Mouse (Mus musculus): ENCODE data around the gene Calhm3. TPM values are rescaled to one million over a fixed set of nuclear protein-coding genes. Genes with fewer than 3 reads are reported as not detected.

The Calhm3 gene
- total and polyA plus RNA-seq, 3 experiments, result not detected

GRCm38 (mm10) chr19:47198671-47199350, 41.2 kb upstream of the Calhm3 start:
- Histone ChIP-seq H3K27me3 (ENCODE audit: control insufficient read depth, insufficient read depth, low read length) (no peaks in the 10 kb centered on the region), H3K4me1 (ENCODE audit: control insufficient read depth, insufficient read depth, low read length) (no peaks in the 10 kb centered on the region), H3K4me3 (no peak overlapping the region), H3K27ac (no peak overlapping the region), H3K36me3 (ENCODE audit: control insufficient read depth, insufficient read depth, low read length) (no peaks in the 10 kb centered on the region), H3K79me2 (replicated peaks; ENCODE audit: control insufficient read depth, insufficient read depth, low read length) (no peaks in the 10 kb centered on the region), H3K9ac (ENCODE audit: low read depth, low read length) (no peak overlapping the region)
- WGBS, result 83% methylated on average over 13 of the region's 13 CpGs
- no peak for DNase-seq
- intact Hi-C loops (cut with DNase I), result no loop called here
- TF ChIP-seq CTCF (IDR thresholded peaks at IDR 0.05) (no peak), EP300 (IDR thresholded peaks at IDR 0.05; ENCODE audit: insufficient read depth, low read depth, low read length) (no peak), POLR2A (IDR thresholded peaks at IDR 0.05; ENCODE audit: insufficient read depth, low read depth, low read length) (no peak)

- Histone ChIP-seq H3K9ac (ENCODE audit: low read depth, low read length) (no peak overlapping the region), H3K27me3 (ENCODE audit: control insufficient read depth, insufficient read depth, low read length) (no peaks in the 10 kb centered on the region), H3K79me2 (replicated peaks; ENCODE audit: control insufficient read depth, insufficient read depth, low read length) (no peaks in the 10 kb centered on the region), H3K4me1 (ENCODE audit: control insufficient read depth, insufficient read depth, low read length) (no peaks in the 10 kb centered on the region), H3K36me3 (ENCODE audit: control insufficient read depth, insufficient read depth, low read length) (no peaks in the 10 kb centered on the region), H3K4me3 (no peak overlapping the region), H3K27ac (no peak overlapping the region)
- intact Hi-C loops (cut with DNase I), result no loop called here
- WGBS, result 92% methylated on average over 5 of the region's 5 CpGs
- TF ChIP-seq CTCF (IDR thresholded peaks at IDR 0.05) (no peak), EP300 (IDR thresholded peaks at IDR 0.05; ENCODE audit: insufficient read depth, low read depth, low read length) (no peak), POLR2A (IDR thresholded peaks at IDR 0.05; ENCODE audit: insufficient read depth, low read depth, low read length) (no peak)
- DNase-seq, result no peak
Measured at GRCm38 (mm10) chr19:47192158-47192557, 34.6 kb upstream of the Calhm3 start.

GRCm38 (mm10) chr19:47188515-47189128, 31.1 kb upstream of the Calhm3 start:
- Histone ChIP-seq H3K36me3 (ENCODE audit: control insufficient read depth, insufficient read depth, low read length) (no peaks in the 10 kb centered on the region), H3K27ac (no peak overlapping the region), H3K4me1 (ENCODE audit: control insufficient read depth, insufficient read depth, low read length) (no peaks in the 10 kb centered on the region), H3K79me2 (replicated peaks; ENCODE audit: control insufficient read depth, insufficient read depth, low read length) (no peaks in the 10 kb centered on the region), H3K4me3 (no peak overlapping the region), H3K27me3 (ENCODE audit: control insufficient read depth, insufficient read depth, low read length) (no peaks in the 10 kb centered on the region), H3K9ac (ENCODE audit: low read depth, low read length) (no peak overlapping the region)
- no peak for DNase-seq
- 64% methylated on average over 11 of the region's 11 CpGs for WGBS
- no peak for TF ChIP-seq POLR2A (IDR thresholded peaks at IDR 0.05; ENCODE audit: insufficient read depth, low read depth, low read length)
- TF ChIP-seq CTCF (IDR thresholded peaks at IDR 0.05), result no peak
- no peak for TF ChIP-seq EP300 (IDR thresholded peaks at IDR 0.05; ENCODE audit: insufficient read depth, low read depth, low read length)
- intact Hi-C loops (cut with DNase I), result no loop called here

- TF ChIP-seq EP300 (IDR thresholded peaks at IDR 0.05; ENCODE audit: insufficient read depth, low read depth, low read length) (no peak), POLR2A (IDR thresholded peaks at IDR 0.05; ENCODE audit: insufficient read depth, low read depth, low read length) (no peak), CTCF (IDR thresholded peaks at IDR 0.05) (no peak)
- no peak for DNase-seq
- Histone ChIP-seq H3K4me1 (ENCODE audit: control insufficient read depth, insufficient read depth, low read length) (no peaks in the 10 kb centered on the region), H3K4me3 (no peak overlapping the region), H3K36me3 (ENCODE audit: control insufficient read depth, insufficient read depth, low read length) (no peaks in the 10 kb centered on the region), H3K79me2 (replicated peaks; ENCODE audit: control insufficient read depth, insufficient read depth, low read length) (no peaks in the 10 kb centered on the region), H3K27me3 (ENCODE audit: control insufficient read depth, insufficient read depth, low read length) (no peaks in the 10 kb centered on the region), H3K27ac (no peak overlapping the region), H3K9ac (ENCODE audit: low read depth, low read length) (no peak overlapping the region)
- WGBS, result 39% methylated on average over 15 of the region's 15 CpGs
- intact Hi-C loops (cut with DNase I), result no loop called here
Measured at GRCm38 (mm10) chr19:47186514-47187275, 29.1 kb upstream of the Calhm3 start.

GRCm38 (mm10) chr19:47184736-47185135, 27.2 kb upstream of the Calhm3 start:
- H3K27me3 ChIP-seq (ENCODE audit: control insufficient read depth, insufficient read depth, low read length), result no peaks in the 10 kb centered on the region

GRCm38 (mm10) chr19:47184221-47184620, 26.7 kb upstream of the Calhm3 start:
- Histone ChIP-seq H3K4me1 (ENCODE audit: control insufficient read depth, insufficient read depth, low read length) (no peaks in the 10 kb centered on the region), H3K27me3 (ENCODE audit: control insufficient read depth, insufficient read depth, low read length) (peaks cover 4% of the 10 kb centered on the region), H3K9ac (ENCODE audit: low read depth, low read length) (no peak overlapping the region), H3K36me3 (ENCODE audit: control insufficient read depth, insufficient read depth, low read length) (no peaks in the 10 kb centered on the region), H3K4me3 (no peak overlapping the region), H3K27ac (no peak overlapping the region), H3K79me2 (replicated peaks; ENCODE audit: control insufficient read depth, insufficient read depth, low read length) (no peaks in the 10 kb centered on the region)
- TF ChIP-seq CTCF (IDR thresholded peaks at IDR 0.05) (no peak), EP300 (IDR thresholded peaks at IDR 0.05; ENCODE audit: insufficient read depth, low read depth, low read length) (no peak), POLR2A (IDR thresholded peaks at IDR 0.05; ENCODE audit: insufficient read depth, low read depth, low read length) (no peak)
- intact Hi-C loops (cut with DNase I), result no loop called here
- no peak for DNase-seq
- 62% methylated on average over 8 of the region's 8 CpGs for WGBS

More at GRCm38 (mm10) chr19:47184736-47185135, 27.2 kb upstream of the Calhm3 start:
- Histone ChIP-seq H3K27ac (no peak overlapping the region), H3K9ac (ENCODE audit: low read depth, low read length) (no peak overlapping the region), H3K4me1 (ENCODE audit: control insufficient read depth, insufficient read depth, low read length) (no peaks in the 10 kb centered on the region), H3K79me2 (replicated peaks; ENCODE audit: control insufficient read depth, insufficient read depth, low read length) (no peaks in the 10 kb centered on the region), H3K4me3 (no peak overlapping the region), H3K36me3 (ENCODE audit: control insufficient read depth, insufficient read depth, low read length) (no peaks in the 10 kb centered on the region)
- DNase-seq, result no peak
- intact Hi-C loops (cut with DNase I), result no loop called here
- WGBS, result 45% methylated on average over 4 of the region's 4 CpGs
- no peak for TF ChIP-seq POLR2A (IDR thresholded peaks at IDR 0.05; ENCODE audit: insufficient read depth, low read depth, low read length)

Data from heart, adult 2 months (tissue).